Mouse (Mus musculus) right cerebral cortex, postnatal 25 days (tissue): ENCODE measurements around the gene Ankrd6.

Experiments used
- DNase-seq: peaks from one replicate; pipeline ENCODE4 v3.0.0; 2022

The Ankrd6 gene

GRCm38 (mm10) chr4:32948696-32949095 lies 1.9 kb downstream of the Ankrd6 start:
- DNase-seq, result no peak

GRCm38 (mm10) chr4:32947631-32948030 lies 3.0 kb downstream of the Ankrd6 start:
- DNase-seq, result no peak

DNA sequence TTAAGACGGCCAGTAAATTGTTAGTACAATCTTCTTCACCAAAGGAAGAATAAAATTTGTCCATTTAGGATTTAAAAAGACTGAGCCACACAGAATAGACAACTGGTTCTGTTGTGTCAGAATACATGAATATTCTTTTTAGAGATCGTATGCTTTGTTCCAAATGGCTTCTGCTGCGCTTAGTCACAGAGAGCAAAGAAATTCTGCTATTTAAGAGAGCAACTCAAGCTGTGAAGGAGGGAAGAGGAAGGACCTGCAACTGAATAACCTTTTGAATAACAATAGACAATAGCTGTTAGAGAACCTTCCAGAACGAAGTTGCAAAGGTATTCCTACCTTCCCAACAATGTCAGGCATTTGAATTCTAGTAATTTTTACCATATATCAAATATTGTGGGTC lies 9.7 kb downstream of the Ankrd6 start:
- no peak for DNase-seq

GRCm38 (mm10) chr4:32939964-32940363 lies 10.7 kb downstream of the Ankrd6 start:
- no peak for DNase-seq

DNA sequence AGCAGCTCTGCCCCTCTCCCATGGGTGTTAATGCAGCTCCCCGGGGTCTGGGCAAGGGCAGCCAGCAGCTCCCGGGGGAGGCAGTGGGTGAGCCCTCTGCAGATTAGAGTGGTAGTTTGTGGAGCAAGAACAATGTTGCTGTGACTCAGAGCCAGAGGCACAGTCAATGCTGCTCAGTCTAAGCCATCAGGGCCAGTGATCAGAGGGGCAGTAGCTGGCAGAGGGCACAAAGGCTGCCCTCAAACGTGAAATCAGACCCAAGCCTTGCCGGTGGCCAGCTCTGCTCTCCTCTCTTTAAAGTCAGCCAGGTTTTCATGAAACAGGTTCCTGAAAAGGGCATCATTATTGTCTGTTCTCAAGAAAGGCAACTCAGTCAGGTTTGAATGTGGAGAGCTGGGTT lies 11.1 kb downstream of the Ankrd6 start:
- no peak for DNase-seq

DNA sequence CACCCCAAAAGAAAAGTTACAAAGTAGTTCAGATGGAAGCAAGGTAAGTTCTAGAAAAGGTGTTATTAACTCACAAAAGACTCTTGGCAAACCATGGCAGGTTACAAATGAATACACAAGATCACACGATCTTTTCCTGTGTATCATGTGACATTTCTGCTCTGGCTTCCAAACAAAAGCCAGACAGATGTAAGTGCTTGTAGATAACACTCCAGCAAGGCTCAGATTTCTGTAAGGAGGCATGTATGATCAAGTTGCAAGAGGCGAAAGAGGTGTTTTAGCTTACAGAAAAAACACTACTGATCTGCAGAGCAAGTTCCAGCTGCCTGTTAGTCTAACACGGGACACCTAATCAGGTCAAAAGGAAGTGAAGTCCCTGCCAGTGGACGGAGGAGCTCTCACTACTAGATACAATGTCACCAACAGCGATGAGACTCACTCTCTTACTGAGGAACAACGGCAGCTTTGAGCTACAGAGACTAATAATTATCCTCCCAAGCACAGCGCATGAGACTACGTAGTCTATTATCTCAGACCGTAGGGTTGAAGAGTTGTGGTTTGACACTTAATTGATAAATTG lies 13.8 kb downstream of the Ankrd6 start:
- no peak for DNase-seq

- DNase-seq, result no peak
These were observed 18.6 kb downstream of the Ankrd6 start for GRCm38 (mm10) chr4:32932056-32932455.

GRCm38 (mm10) chr4:32929750-32930149 lies 20.9 kb downstream of the Ankrd6 start:
- no peak for DNase-seq

DNA sequence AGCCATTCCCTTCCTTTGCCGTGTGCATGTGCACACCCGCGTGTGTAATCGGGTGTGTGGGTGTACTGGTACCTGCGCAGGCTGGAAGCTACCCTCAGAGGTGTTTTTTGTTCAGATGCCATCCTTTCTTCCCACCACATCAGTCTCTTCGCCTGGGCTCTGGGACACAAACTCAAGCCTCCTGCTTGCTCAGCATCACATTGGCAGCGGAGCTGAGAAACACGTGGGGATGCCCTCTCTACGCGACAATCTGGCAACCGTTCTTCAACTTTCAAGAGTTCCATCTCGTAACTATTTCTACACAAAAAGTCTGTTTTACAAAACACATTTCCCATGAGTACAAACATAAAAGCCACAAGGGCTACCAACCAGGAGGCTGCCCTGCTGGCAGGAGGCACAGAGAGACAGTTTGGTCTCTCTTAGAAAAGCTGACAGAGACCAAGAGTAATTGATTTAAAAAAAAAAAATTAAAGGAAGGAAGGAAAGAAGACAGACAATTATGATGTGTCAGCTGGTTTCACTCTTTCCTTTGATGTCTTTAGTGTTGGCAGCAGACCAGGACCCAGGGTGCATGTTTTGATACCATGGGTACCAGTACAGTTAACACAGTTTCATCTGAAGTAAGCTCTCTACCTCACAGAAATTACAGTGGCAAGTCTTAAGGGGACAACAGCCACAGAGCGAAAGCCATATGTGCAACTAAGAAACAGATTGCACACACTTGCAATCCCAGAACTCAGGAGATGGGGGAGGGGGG lies 21.8 kb downstream of the Ankrd6 start:
- no peak for DNase-seq

- DNase-seq, result no peak
These were observed 26.7 kb downstream of the Ankrd6 start for GRCm38 (mm10) chr4:32923891-32924294.

- no peak for DNase-seq
These were observed 27.2 kb downstream of the Ankrd6 start for GRCm38 (mm10) chr4:32923436-32923835.

DNA sequence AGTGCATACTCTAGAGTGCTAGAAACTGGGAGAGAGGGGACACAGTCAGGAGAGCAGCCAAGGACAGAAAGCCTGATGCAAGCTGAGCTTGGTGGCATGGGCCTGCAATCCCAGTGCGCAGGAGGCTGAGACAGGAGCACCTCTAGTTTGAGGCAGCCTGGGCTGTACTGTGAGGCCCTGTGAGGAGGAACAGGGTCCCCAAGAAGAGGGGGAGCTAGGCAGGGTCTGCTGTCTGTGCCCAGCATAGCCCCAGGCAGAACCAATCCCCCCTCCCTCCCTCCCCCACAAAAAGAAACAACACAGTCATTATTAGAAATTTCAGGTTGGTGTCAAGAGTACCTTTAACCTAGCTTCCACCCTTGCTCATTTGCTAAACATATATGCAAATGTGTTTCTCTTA lies 27.8 kb downstream of the Ankrd6 start:
- no peak for DNase-seq

GRCm38 (mm10) chr4:32920863-32921262 lies 29.8 kb downstream of the Ankrd6 start:
- DNase-seq, result no peak

- DNase-seq, result no peak
These were observed 32.1 kb downstream of the Ankrd6 start for GRCm38 (mm10) chr4:32918571-32918970.

- no peak for DNase-seq
These were observed 33.8 kb downstream of the Ankrd6 start for GRCm38 (mm10) chr4:32916689-32917385.

DNA sequence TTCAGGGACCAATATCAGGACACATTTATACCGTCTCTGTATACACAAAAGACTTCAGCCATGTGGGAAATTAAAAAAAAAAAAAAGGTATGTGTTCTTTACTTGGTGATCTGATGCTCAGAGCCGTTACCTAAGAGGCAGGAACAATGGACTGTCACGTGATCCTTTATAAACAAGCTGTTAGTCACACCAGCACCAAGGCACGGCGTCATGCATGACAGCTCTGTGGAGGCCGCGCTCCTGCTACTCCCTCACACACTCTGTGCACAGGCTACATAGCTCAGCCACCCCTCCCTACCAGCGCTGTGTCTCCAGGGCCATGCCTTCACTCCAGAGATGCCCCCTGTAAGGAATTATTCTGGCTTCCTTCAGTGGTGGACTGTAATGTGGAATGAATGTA lies 34.7 kb downstream of the Ankrd6 start:
- no peak for DNase-seq

GRCm38 (mm10) chr4:32909996-32910395 lies 40.6 kb downstream of the Ankrd6 start:
- no peak for DNase-seq

DNA sequence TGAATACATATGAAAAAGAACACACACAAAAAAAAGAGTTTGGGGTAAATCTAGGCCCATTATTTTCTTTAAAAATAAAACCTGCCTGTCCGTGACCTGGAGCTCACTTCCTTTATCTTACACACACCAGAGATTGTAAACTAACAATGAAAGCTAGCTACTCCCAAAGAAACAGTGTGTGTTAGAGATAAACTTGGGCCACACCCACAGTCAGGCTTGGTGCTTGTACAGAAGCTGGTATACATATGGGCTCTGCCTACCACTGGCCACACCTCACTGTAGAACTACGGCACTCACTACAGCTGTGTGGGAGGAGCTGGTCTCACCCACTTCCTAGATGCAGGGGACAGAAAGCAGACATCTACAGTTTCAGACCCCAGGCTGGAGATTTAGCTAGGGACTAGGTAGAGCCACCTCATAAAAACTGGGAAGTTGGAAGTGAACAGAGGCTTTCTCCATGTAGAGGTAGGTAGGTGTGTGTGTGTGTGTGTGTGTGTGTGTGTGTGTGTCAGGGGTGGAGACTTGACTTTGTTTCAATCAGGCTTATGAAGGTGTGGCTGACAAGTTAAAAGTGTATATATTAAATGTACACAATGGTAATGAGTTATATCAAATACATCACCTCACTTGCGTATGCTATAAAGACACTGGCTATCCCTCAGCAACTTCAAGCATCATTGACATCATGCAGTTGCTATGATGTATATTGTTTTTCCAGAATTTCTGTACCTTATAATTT lies 41.2 kb downstream of the Ankrd6 start:
- no peak for DNase-seq

GRCm38 (mm10) chr4:32907631-32908030 lies 43.0 kb downstream of the Ankrd6 start:
- no peak for DNase-seq

- peak; percentile 53 for DNase-seq
These were observed 44.0 kb downstream of the Ankrd6 start for GRCm38 (mm10) chr4:32906627-32907026.

DNA sequence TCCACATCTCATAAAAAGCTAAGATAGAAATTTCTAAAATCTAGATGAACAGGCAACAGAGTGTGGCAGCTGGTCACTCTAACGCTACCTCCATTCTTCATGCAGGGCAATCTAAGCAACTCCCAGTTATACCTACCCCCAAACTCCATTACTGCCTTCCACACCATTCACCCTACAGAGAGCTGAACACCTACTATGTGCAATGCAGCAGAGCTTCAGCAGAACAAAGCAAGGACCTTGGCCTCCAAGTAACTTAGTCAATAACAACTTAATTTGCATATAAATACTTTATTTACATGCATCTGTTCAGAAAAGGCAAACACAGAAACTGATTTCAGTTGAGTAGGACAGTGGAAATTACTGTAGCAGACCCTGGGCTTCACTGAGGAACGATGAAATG lies 44.7 kb downstream of the Ankrd6 start:
- DNase-seq, result no peak

DNA sequence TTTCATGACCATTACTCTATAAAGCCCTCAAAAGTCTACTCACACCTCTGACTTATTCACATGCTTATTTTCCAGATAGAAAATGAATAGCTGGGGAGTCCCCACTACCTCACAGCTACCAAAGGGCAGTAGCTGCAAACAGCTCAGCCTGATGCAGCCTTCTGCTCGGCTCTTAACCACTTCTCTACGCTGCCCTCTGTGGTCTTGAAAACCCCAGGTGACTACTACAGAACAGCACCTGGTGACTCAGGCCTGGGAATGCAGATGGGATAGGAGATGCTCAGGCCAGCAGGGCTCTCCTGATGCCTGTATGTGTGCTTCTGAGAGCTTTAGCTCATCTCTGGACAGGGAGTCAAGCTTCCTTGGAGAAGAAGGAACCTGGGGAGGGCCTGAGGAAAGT lies 45.3 kb downstream of the Ankrd6 start:
- DNase-seq, result no peak

DNA sequence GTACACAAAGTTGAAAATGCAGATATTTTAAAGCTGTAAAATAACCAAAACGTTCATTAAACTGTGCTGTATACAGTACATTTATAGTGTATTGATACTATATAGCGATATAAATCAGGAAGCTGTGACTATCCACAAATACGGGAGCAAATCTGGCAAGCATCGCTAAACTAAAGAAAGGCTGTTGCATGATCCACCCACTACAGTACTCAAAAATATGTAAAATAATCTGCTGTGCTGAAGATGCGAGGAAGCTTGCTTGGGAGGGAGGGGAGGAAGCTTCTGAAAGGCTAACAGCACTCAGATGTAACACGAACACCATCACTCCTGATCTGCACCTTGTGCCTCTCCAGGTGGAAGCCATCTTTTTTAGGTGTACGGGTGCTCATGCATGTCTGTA lies 46.8 kb downstream of the Ankrd6 start:
- DNase-seq, result no peak

DNA sequence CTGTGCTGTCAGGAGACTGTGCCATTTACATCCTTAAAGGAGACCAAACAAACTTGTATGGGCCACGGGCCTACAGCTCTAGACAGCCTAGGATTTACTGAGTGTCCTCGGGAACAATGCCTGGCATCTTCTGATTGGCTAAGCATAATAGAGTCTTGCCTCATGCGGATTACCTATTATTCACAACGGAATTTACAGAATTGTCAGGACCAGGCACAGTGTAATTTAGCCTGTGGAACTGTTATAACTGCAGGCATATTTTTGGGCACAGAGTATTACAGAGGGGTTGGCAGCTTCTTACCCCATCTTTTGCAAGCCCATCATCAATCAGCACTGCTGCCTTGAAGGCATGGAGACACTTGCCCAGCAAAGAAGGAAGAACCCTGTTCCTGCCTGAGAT lies 51.6 kb downstream of the Ankrd6 start:
- DNase-seq, result no peak
